Mouse (Mus musculus): ENCODE measurements around the gene Gm9736. TPM values are rescaled to one million over a fixed set of nuclear protein-coding genes. Genes with fewer than 3 reads are reported as not detected.

Gm9736 gene
- total and polyA plus RNA-seq, 3 experiments, result not detected

- dilution Hi-C loops (cut with MboI; ENCODE audit: extremely low pct_ligation_motif_present, extremely low pct_unique_long_range_greater_than_20kb, low sequenced_read_pairs), result no loop called here
Measured at GRCm38 (mm10) chr10:77706326-77706725, 44.8 kb downstream of the Gm9736 start, which contains the start of gene Gm10272. Gene Gm10272 (plus strand): TSS chr10:77706626.

More at GRCm38 (mm10) chr10:77706326-77706725, 44.8 kb downstream of the Gm9736 start, which contains the start of gene Gm10272:
- no peaks in the 10 kb centered on the region for H3K79me2 ChIP-seq (replicated peaks; ENCODE audit: control insufficient read depth, extremely low read depth, insufficient read depth, poor library complexity, severe bottlenecking)
- H3K4me3 ChIP-seq (replicated peaks in 1 of 3; ENCODE audit: low read depth in 2 of 3, low read length in 2 of 3, poor library complexity in 1 of 3), result no peak within 1 kb of the TSS
- no peak within 1 kb of the TSS for H3K27ac ChIP-seq (ENCODE audit: insufficient read depth, low read depth)
- no peak within 1 kb of the TSS for H3K9ac ChIP-seq (ENCODE audit: insufficient read depth, low read depth)
- in situ Hi-C loops (cut with MboI; ENCODE audit: low pct_ligation_motif_present, low pct_unique_long_range_greater_than_20kb, low sequenced_read_pairs), result no loop called here
- TF ChIP-seq MXI1 (IDR thresholded peaks at IDR 0.05; ENCODE audit: low read depth, low read length) (no peak), ZMIZ1 (IDR thresholded peaks at IDR 0.05; ENCODE audit: low read depth, low read length) (no peak), TCF12 (IDR thresholded peaks at IDR 0.05; ENCODE audit: low read depth, low read length) (no peak), CHD1 (IDR thresholded peaks at IDR 0.05; ENCODE audit: low read depth, low read length) (no peak), JUN (IDR thresholded peaks at IDR 0.05; ENCODE audit: insufficient read depth, low read depth, low read length) (no peak), E2F4 (IDR thresholded peaks at IDR 0.05; ENCODE audit: insufficient replicate concordance, low read depth, low read length) (no peak), ZNF384 (IDR thresholded peaks at IDR 0.05; ENCODE audit: low read depth, low read length) (no peak), TBP (conservative IDR thresholded peaks at IDR 0.05; ENCODE audit: low read depth, low read length) (no peak), KAT2A (IDR thresholded peaks at IDR 0.05; ENCODE audit: insufficient replicate concordance, low read length) (no peak), GABPA (IDR thresholded peaks at IDR 0.05; ENCODE audit: insufficient replicate concordance, low read depth, low read length) (no peak), CTCF (conservative IDR thresholded peaks at IDR 0.05 in 1 of 2, IDR thresholded peaks at IDR 0.05 in 1 of 2; ENCODE audit: low read depth in 2 of 2, low read length in 2 of 2) (no peak)
- no peaks in the 10 kb centered on the region for H3K36me3 ChIP-seq (replicated peaks in 1 of 2; ENCODE audit: control insufficient read depth in 1 of 2, insufficient read depth in 1 of 2, low read length in 1 of 2)
- no peak within 1 kb of the TSS for H3K4me2 ChIP-seq (ENCODE audit: insufficient read depth, low read depth, poor library complexity, severe bottlenecking)
- no peak for DNase-seq (ENCODE audit: extremely low read depth)
- H3K27me3 ChIP-seq (replicated peaks), result peaks cover 74% of the 10 kb centered on the region
- peaks cover 34% of the 10 kb centered on the region for H3K9me3 ChIP-seq (replicated peaks; ENCODE audit: low read length)
- no peaks in the 10 kb centered on the region for H3K4me1 ChIP-seq (ENCODE audit: control insufficient read depth in 1 of 2, insufficient read depth in 2 of 2)

Other genes starting within 250 kb of the Gm9736 start
Only the 20 nearest of the 32 such genes appear.
- 0.17 and 0.42 TPM in 2 replicates for gene Tspear, start 64.8 kb downstream of the Gm9736 start, total RNA-seq (2012; rRNA removed)
- 0.09 TPM in 1 of 2 replicates, not detected in the other for gene Tspear, start 64.8 kb downstream of the Gm9736 start, total RNA-seq (2014; rRNA removed)
- gene Tspear, start 64.8 kb downstream of the Gm9736 start, polyA plus RNA-seq (2012; ENCODE audit: insufficient read length, low read depth), result 0.11 TPM in 1 of 2 replicates, not detected in the other
- not detected in 2 replicates for gene Gm19402, start 60.6 kb downstream of the Gm9736 start, total RNA-seq (2012; rRNA removed)
- not detected in 2 replicates for gene Gm19402, start 60.6 kb downstream of the Gm9736 start, total RNA-seq (2014; rRNA removed)
- gene Gm19402, start 60.6 kb downstream of the Gm9736 start, polyA plus RNA-seq (2012; ENCODE audit: insufficient read length, low read depth), result not detected in 2 replicates
- not detected in 2 replicates for gene Gm9508, start 54.1 kb downstream of the Gm9736 start, total RNA-seq (2012; rRNA removed)
- not detected in 2 replicates for gene Gm9508, start 54.1 kb downstream of the Gm9736 start, total RNA-seq (2014; rRNA removed)
- gene Gm9508, start 54.1 kb downstream of the Gm9736 start, polyA plus RNA-seq (2012; ENCODE audit: insufficient read length, low read depth), result not detected in 2 replicates
- gene Gm10272, start 44.7 kb downstream of the Gm9736 start, total RNA-seq (2012; rRNA removed), result not detected in 2 replicates
- gene Gm10272, start 44.7 kb downstream of the Gm9736 start, total RNA-seq (2014; rRNA removed), result not detected in 2 replicates
- gene Gm10272, start 44.7 kb downstream of the Gm9736 start, polyA plus RNA-seq (2012; ENCODE audit: insufficient read length, low read depth), result not detected in 2 replicates
- gene Gm10024, start 39.9 kb downstream of the Gm9736 start, total RNA-seq (2012; rRNA removed), result not detected in 2 replicates
- gene Gm10024, start 39.9 kb downstream of the Gm9736 start, total RNA-seq (2014; rRNA removed), result not detected in 2 replicates
- gene Gm10024, start 39.9 kb downstream of the Gm9736 start, polyA plus RNA-seq (2012; ENCODE audit: insufficient read length, low read depth), result not detected in 2 replicates
- not detected in 2 replicates for gene Gm10142, start 35.5 kb downstream of the Gm9736 start, total RNA-seq (2012; rRNA removed)
- gene Gm10142, start 35.5 kb downstream of the Gm9736 start, total RNA-seq (2014; rRNA removed), result not detected in 2 replicates
- not detected in 2 replicates for gene Gm10142, start 35.5 kb downstream of the Gm9736 start, polyA plus RNA-seq (2012; ENCODE audit: insufficient read length, low read depth)
- not detected in 2 replicates for gene Krtap12-1, start 30.8 kb downstream of the Gm9736 start, total RNA-seq (2012; rRNA removed)
- gene Krtap12-1, start 30.8 kb downstream of the Gm9736 start, total RNA-seq (2014; rRNA removed), result not detected in 2 replicates
- not detected in 2 replicates for gene Krtap12-1, start 30.8 kb downstream of the Gm9736 start, polyA plus RNA-seq (2012; ENCODE audit: insufficient read length, low read depth)
- gene Gm10100, start 24.9 kb downstream of the Gm9736 start, total RNA-seq (2012; rRNA removed), result not detected in 2 replicates
- gene Gm10100, start 24.9 kb downstream of the Gm9736 start, total RNA-seq (2014; rRNA removed), result not detected in 2 replicates
- gene Gm10100, start 24.9 kb downstream of the Gm9736 start, polyA plus RNA-seq (2012; ENCODE audit: insufficient read length, low read depth), result not detected in 2 replicates
- gene Gm18596, start 8.7 kb downstream of the Gm9736 start, total RNA-seq (2012; rRNA removed), result not detected in 2 replicates
- not detected in 2 replicates for gene Gm18596, start 8.7 kb downstream of the Gm9736 start, total RNA-seq (2014; rRNA removed)
- not detected in 2 replicates for gene Gm18596, start 8.7 kb downstream of the Gm9736 start, polyA plus RNA-seq (2012; ENCODE audit: insufficient read length, low read depth)
- gene Gm3233, start 8.3 kb upstream of the Gm9736 start, total RNA-seq (2012; rRNA removed), result not detected in 2 replicates
- gene Gm3233, start 8.3 kb upstream of the Gm9736 start, total RNA-seq (2014; rRNA removed), result not detected in 2 replicates
- not detected in 2 replicates for gene Gm3233, start 8.3 kb upstream of the Gm9736 start, polyA plus RNA-seq (2012; ENCODE audit: insufficient read length, low read depth)
- gene Gm3238, start 20.0 kb upstream of the Gm9736 start, total RNA-seq (2012; rRNA removed), result not detected in 2 replicates
- gene Gm3238, start 20.0 kb upstream of the Gm9736 start, total RNA-seq (2014; rRNA removed), result not detected in 2 replicates
- not detected in 2 replicates for gene Gm3238, start 20.0 kb upstream of the Gm9736 start, polyA plus RNA-seq (2012; ENCODE audit: insufficient read length, low read depth)
- gene Gm7138, start 25.6 kb upstream of the Gm9736 start, total RNA-seq (2012; rRNA removed), result not detected in 2 replicates
- gene Gm7138, start 25.6 kb upstream of the Gm9736 start, total RNA-seq (2014; rRNA removed), result not detected in 2 replicates
- gene Gm7138, start 25.6 kb upstream of the Gm9736 start, polyA plus RNA-seq (2012; ENCODE audit: insufficient read length, low read depth), result not detected in 2 replicates
- gene Gm3250, start 31.2 kb upstream of the Gm9736 start, total RNA-seq (2012; rRNA removed), result not detected in 2 replicates
- gene Gm3250, start 31.2 kb upstream of the Gm9736 start, total RNA-seq (2014; rRNA removed), result not detected in 2 replicates
- not detected in 2 replicates for gene Gm3250, start 31.2 kb upstream of the Gm9736 start, polyA plus RNA-seq (2012; ENCODE audit: insufficient read length, low read depth)
- gene Gm7137, start 36.8 kb upstream of the Gm9736 start, total RNA-seq (2012; rRNA removed), result not detected in 2 replicates
- gene Gm7137, start 36.8 kb upstream of the Gm9736 start, total RNA-seq (2014; rRNA removed), result not detected in 2 replicates
- gene Gm7137, start 36.8 kb upstream of the Gm9736 start, polyA plus RNA-seq (2012; ENCODE audit: insufficient read length, low read depth), result not detected in 2 replicates
- not detected in 2 replicates for gene Gm9639, start 43.7 kb upstream of the Gm9736 start, total RNA-seq (2012; rRNA removed)
- not detected in 2 replicates for gene Gm9639, start 43.7 kb upstream of the Gm9736 start, total RNA-seq (2014; rRNA removed)
- not detected in 2 replicates for gene Gm9639, start 43.7 kb upstream of the Gm9736 start, polyA plus RNA-seq (2012; ENCODE audit: insufficient read length, low read depth)
- not detected in 2 replicates for gene Gm19668, start 47.8 kb upstream of the Gm9736 start, total RNA-seq (2012; rRNA removed)
- not detected in 2 replicates for gene Gm19668, start 47.8 kb upstream of the Gm9736 start, total RNA-seq (2014; rRNA removed)
- gene Gm19668, start 47.8 kb upstream of the Gm9736 start, polyA plus RNA-seq (2012; ENCODE audit: insufficient read length, low read depth), result not detected in 2 replicates
- gene Gm9507, start 60.5 kb upstream of the Gm9736 start, total RNA-seq (2012; rRNA removed), result not detected in 2 replicates
- not detected in 2 replicates for gene Gm9507, start 60.5 kb upstream of the Gm9736 start, total RNA-seq (2014; rRNA removed)
- gene Gm9507, start 60.5 kb upstream of the Gm9736 start, polyA plus RNA-seq (2012; ENCODE audit: insufficient read length, low read depth), result not detected in 2 replicates
- not detected in 2 replicates for gene Gm2696, start 63.3 kb upstream of the Gm9736 start, total RNA-seq (2012; rRNA removed)
- not detected in 2 replicates for gene Gm2696, start 63.3 kb upstream of the Gm9736 start, total RNA-seq (2014; rRNA removed)
- gene Gm2696, start 63.3 kb upstream of the Gm9736 start, polyA plus RNA-seq (2012; ENCODE audit: insufficient read length, low read depth), result not detected in 2 replicates
- not detected in 2 replicates for gene Krtap10-4, start 75.7 kb upstream of the Gm9736 start, total RNA-seq (2012; rRNA removed)
- not detected in 2 replicates for gene Krtap10-4, start 75.7 kb upstream of the Gm9736 start, total RNA-seq (2014; rRNA removed)
- gene Krtap10-4, start 75.7 kb upstream of the Gm9736 start, polyA plus RNA-seq (2012; ENCODE audit: insufficient read length, low read depth), result not detected in 2 replicates
- gene Krtap10-10, start 84.6 kb upstream of the Gm9736 start, total RNA-seq (2012; rRNA removed), result not detected in 2 replicates
- not detected in 2 replicates for gene Krtap10-10, start 84.6 kb upstream of the Gm9736 start, total RNA-seq (2014; rRNA removed)
- not detected in 2 replicates for gene Krtap10-10, start 84.6 kb upstream of the Gm9736 start, polyA plus RNA-seq (2012; ENCODE audit: insufficient read length, low read depth)